Mouse (Mus musculus) forebrain, embryonic 16.5 days (tissue): Measurements from ENCODE around the gene Cd36. TPM values are rescaled to one million over a fixed set of nuclear protein-coding genes. Genes with fewer than 3 reads are reported as not detected.
"Not testable (repeated sequence)": the region's sequence is repeated elsewhere in the genome, so short reads cannot be mapped to it uniquely, and the experiment has no call there.

Experiments
- ATAC-seq: fragments of 200-750 bp; cut with Nextera tagmentation; 2 replicates; pipeline ENCODE4 v1.8.0; 2017; ENCODE audit warnings: mild to moderate bottlenecking, moderate library complexity
- H3K27ac ChIP-seq: fragments of 300-500 bp; sonication (generic); 2 replicates; pipeline ENCODE4 v1.5.1; 2014; ENCODE audit warnings: low read length, control low read depth
- H3K27me3 ChIP-seq: fragments of 300-500 bp; sonication (generic); replicated peaks from 2 replicates; pipeline ENCODE4 v1.6.1; 2014; ENCODE audit warnings: low read length; ENCODE audit not compliant: control insufficient read depth, insufficient read depth
- H3K36me3 ChIP-seq: fragments of 300-500 bp; sonication (generic); 2 replicates; pipeline ENCODE4 v1.6.1; 2014; ENCODE audit not compliant: control insufficient read depth, insufficient read depth
- H3K4me1 ChIP-seq: fragments of 300-500 bp; sonication (generic); replicated peaks from 2 replicates; pipeline ENCODE4 v1.6.1; 2014; ENCODE audit warnings: low read length; ENCODE audit not compliant: control insufficient read depth, insufficient read depth
- H3K4me2 ChIP-seq: fragments of 300-500 bp; sonication (generic); 2 replicates; pipeline ENCODE4 v1.6.1; 2014; ENCODE audit warnings: mild to moderate bottlenecking, low read length, control low read depth
- H3K4me3 ChIP-seq: fragments of 300-500 bp; sonication (generic); replicated peaks from 2 replicates; pipeline ENCODE4 v1.5.1; 2014; ENCODE audit warnings: mild to moderate bottlenecking, low read length, control low read depth
- H3K9ac ChIP-seq: fragments of 300-500 bp; sonication (generic); replicated peaks from 2 replicates; pipeline ENCODE4 v1.6.1; 2014; ENCODE audit warnings: low read depth, low read length, control low read depth
- H3K9me3 ChIP-seq: fragments of 300-500 bp; sonication (generic); 2 replicates; pipeline ENCODE4 v1.6.1; 2016; ENCODE audit warnings: low read length; ENCODE audit not compliant: control insufficient read depth
- WGBS: fragments of 180-500 bp; shearing (Covaris S2); extraction: QIAGEN DNeasy Blood & Tissue Kit; methylation state at CpG from one replicate; pipeline ENCODE4 v1.1.7; 2014; 5-methylcytosine and 5-hydroxymethylcytosine counted together
- polyA plus RNA-seq: library from polyadenylated mRNA; unstranded; fragments of >200 nt; fragmentation: Nextera tagmentation; extraction: Ambion mirVana; gene quantifications from 2 replicates; pipeline ENCODE4 v1.2.1, GENCODE M21; 2015

Cd36 gene
- polyA plus RNA-seq, 1 experiment from 2014 or later, result 0.87 TPM

DNA sequence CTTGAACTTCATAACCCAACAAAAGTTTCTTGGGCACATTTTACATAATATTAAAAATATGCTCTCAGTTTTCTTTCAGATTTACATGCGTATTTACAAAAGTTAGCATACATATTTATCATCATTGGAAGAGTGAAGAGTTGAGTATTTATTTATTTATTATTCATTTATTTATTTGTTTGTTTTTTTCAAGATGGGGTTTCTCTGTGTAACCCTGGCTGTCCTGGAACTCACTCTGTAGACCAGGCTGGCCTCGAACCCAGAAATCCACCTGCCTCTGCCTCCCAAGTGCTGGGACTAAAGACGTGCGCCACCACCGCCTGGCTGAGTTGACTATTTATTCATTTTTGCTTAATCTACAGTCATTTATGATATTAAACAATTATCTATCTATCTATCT is 9.0 kb upstream of the Cd36 start:
- WGBS, result 98% methylated on average over 5 of the region's 5 CpGs
- not testable (repeated sequence) for H3K27me3 ChIP-seq, H3K4me3 ChIP-seq, H3K4me1 ChIP-seq, H3K4me2 ChIP-seq, ATAC-seq, H3K9ac ChIP-seq, H3K9me3 ChIP-seq, H3K27ac ChIP-seq, H3K36me3 ChIP-seq

DNA sequence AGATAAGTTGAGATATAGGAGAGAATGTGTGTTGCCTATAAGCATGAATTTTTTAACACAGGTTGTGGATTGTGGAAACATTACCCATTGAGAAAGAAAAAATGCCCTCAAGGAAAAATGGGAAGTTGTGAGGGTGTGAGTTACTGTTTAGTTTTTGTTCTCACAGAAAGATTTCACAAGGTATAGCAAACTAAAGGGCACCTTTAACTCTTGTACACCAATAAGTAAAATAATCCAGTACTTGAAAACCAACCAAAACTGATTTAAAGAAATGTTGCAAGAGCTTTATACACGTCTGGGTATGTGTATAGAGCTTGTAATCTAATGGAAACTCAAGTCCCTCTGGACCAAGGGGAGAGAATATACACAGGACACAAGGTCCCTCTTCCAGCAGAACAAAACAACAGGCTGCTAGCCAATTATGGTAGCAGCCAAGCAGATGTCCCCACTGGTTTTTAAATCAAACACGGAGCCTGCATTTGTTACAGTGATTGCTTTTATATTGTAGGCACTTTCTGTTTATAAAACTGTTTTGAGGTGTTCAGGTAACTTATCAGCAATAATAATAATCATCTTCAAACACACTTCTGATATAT is 5.1 kb upstream of the Cd36 start:
- Histone ChIP-seq H3K4me3 (no peak overlapping the region), H3K4me1 (no peaks in the 10 kb centered on the region), H3K9me3 (no peaks in the 10 kb centered on the region), H3K4me2 (no peak overlapping the region), H3K27me3 (no peaks in the 10 kb centered on the region), H3K27ac (no peak overlapping the region), H3K9ac (no peak overlapping the region), H3K36me3 (no peaks in the 10 kb centered on the region)
- ATAC-seq, result no peak
- WGBS, result 63% methylated on average over 2 of the region's 2 CpGs

GRCm38 (mm10) chr5:17889291-17889690 is 690 bp upstream of the Cd36 start:
- no peak for ATAC-seq
- 76% methylated on average over 1 of the region's 1 CpGs for WGBS
- H3K4me3 ChIP-seq, result no peak overlapping the region
- no peaks in the 10 kb centered on the region for H3K36me3 ChIP-seq
- no peak overlapping the region for H3K9ac ChIP-seq
- H3K27ac ChIP-seq, result no peak overlapping the region
- no peaks in the 10 kb centered on the region for H3K4me1 ChIP-seq
- no peaks in the 10 kb centered on the region for H3K9me3 ChIP-seq
- H3K27me3 ChIP-seq, result no peaks in the 10 kb centered on the region
- H3K4me2 ChIP-seq, result no peak overlapping the region

DNA sequence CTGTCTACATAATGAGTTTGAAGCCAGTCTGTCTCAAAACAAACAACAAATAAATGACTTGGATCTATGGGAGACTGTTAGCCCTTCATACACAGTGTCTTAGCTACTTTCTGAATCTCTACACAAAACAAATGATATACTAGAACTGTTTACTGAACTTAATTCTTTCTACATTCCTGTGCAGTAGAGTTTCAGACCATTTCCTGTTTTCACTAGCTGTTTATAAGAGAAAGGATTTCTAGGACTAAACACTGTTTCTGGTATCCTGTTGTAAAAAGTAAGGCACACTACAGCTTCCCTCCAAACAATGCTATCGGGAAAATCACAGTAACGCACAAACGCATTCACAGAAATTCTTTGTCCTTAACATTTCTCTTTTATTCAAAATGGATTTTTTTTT is 2.2 kb downstream of the Cd36 start:
- Histone ChIP-seq H3K4me1 (no peaks in the 10 kb centered on the region), H3K4me2 (no peak overlapping the region), H3K27ac (no peak overlapping the region), H3K9me3 (no peaks in the 10 kb centered on the region), H3K27me3 (no peaks in the 10 kb centered on the region), H3K36me3 (no peaks in the 10 kb centered on the region), H3K9ac (no peak overlapping the region), H3K4me3 (no peak overlapping the region)
- ATAC-seq, result no peak
- 86% methylated on average over 3 of the region's 3 CpGs for WGBS

- H3K27me3 ChIP-seq, result no peaks in the 10 kb centered on the region
- H3K27ac ChIP-seq, result no peak overlapping the region
- H3K9ac ChIP-seq, result no peak overlapping the region
- no peak overlapping the region for H3K4me3 ChIP-seq
- WGBS, result 44% methylated on average over 3 of the region's 3 CpGs
- H3K9me3 ChIP-seq, result no peaks in the 10 kb centered on the region
- no peaks in the 10 kb centered on the region for H3K36me3 ChIP-seq
- H3K4me2 ChIP-seq, result no peak overlapping the region
- no peaks in the 10 kb centered on the region for H3K4me1 ChIP-seq
- no peak for ATAC-seq
These were observed 5.2 kb downstream of the Cd36 start for GRCm38 (mm10) chr5:17883357-17883875.

GRCm38 (mm10) chr5:17881542-17881896 is 7.1 kb downstream of the Cd36 start:
- no peaks in the 10 kb centered on the region for H3K4me1 ChIP-seq
- no peaks in the 10 kb centered on the region for H3K9me3 ChIP-seq
- no peak overlapping the region for H3K4me2 ChIP-seq
- H3K27me3 ChIP-seq, result no peaks in the 10 kb centered on the region
- no peak overlapping the region for H3K4me3 ChIP-seq
- H3K27ac ChIP-seq, result no peak overlapping the region
- WGBS, result 88% methylated on average over 2 of the region's 2 CpGs
- H3K36me3 ChIP-seq, result no peaks in the 10 kb centered on the region
- H3K9ac ChIP-seq, result no peak overlapping the region
- ATAC-seq, result no peak

DNA sequence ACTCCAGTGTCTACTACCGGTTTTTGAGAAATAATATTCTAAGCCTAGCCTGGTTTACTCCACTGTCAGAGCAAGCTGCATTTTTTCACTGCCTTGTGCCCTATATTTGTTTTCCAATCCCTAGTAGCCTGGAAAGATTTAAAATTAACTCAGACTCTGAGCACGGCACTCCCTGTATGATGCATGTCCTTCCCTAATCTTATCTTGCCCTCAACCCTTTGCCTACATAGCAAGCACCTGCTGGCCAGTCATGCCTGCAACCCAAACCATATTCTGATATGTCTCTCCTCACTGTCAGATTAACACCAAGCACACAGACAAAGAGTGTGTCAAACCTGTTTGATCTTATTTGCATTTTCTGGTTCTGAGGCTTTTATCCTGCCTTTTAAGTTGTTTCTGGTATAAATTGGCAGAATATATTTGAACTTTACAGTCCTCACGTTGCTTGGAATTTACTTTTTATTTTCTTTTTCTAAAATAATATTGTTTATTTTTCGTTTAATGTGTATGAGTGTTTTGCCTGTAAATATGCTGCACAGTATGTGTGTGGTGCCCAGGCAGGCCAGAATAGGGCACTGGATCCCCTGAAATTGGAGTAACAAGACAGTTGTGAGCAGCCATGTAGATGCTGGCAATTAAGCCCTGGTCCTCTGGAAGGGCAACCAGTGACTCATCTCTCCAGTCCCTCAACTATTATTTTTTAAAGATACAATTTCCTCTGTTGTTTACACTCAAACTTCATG is 7.6 kb downstream of the Cd36 start:
- H3K4me3 ChIP-seq, result no peak overlapping the region
- no peaks in the 10 kb centered on the region for H3K36me3 ChIP-seq
- no peak overlapping the region for H3K4me2 ChIP-seq
- ATAC-seq, result no peak
- 85% methylated on average over 4 of the region's 4 CpGs for WGBS
- H3K4me1 ChIP-seq, result no peaks in the 10 kb centered on the region
- H3K9ac ChIP-seq, result no peak overlapping the region
- no peaks in the 10 kb centered on the region for H3K27me3 ChIP-seq
- H3K9me3 ChIP-seq, result no peaks in the 10 kb centered on the region
- no peak overlapping the region for H3K27ac ChIP-seq

DNA sequence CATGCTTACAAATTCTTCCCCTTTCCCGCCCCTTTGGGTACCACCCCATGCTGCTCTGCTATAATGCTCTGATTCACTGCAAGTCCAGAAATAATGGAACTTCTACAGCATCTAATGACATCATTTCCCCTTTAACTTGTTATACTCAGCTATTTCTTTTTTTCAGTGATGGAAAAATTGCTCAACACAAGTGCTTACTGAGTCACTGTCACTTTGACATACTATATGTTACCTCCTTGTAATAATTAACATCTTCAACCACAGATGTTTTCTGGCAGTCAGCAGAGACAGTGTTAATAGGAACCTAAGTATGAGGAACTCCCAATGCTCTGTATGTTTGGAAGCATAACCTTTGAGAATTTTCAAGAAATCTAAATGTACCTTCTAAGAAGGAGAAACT is 8.7 kb downstream of the Cd36 start:
- WGBS, result 58% methylated on average over 1 of the region's 1 CpGs
- H3K27me3 ChIP-seq, result no peaks in the 10 kb centered on the region

DNA sequence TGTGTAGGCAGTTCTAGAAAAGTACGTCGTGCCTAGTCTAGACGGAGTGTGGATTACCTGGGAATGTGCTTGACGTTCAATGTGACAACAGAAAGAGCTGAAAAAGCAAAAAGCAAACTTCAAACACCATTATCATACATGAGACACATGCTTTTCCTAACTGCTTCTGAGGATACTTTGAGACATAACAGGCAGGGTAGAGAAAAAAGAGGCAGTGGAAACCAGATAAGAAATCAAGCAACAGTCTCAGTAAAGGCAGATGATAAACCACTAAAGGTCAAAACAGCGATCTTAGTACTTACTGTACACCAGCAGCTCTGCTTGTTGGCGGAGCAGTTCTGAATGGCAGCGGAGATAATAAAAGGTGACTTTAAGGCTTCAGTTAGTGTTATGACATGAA is 11.6 kb downstream of the Cd36 start:
- no peak overlapping the region for H3K4me3 ChIP-seq
- WGBS, result 90% methylated on average over 7 of the region's 7 CpGs
- no peaks in the 10 kb centered on the region for H3K36me3 ChIP-seq
- no peaks in the 10 kb centered on the region for H3K27me3 ChIP-seq
- no peak overlapping the region for H3K9ac ChIP-seq
- no peaks in the 10 kb centered on the region for H3K9me3 ChIP-seq
- H3K27ac ChIP-seq, result no peak overlapping the region
- H3K4me1 ChIP-seq, result no peaks in the 10 kb centered on the region
- no peak overlapping the region for H3K4me2 ChIP-seq
- ATAC-seq, result no peak

More for the DNA sequence above, 8.7 kb downstream of the Cd36 start:
- no peak overlapping the region for H3K4me2 ChIP-seq
- no peak for ATAC-seq
- H3K27ac ChIP-seq, result no peak overlapping the region
- H3K9me3 ChIP-seq, result no peaks in the 10 kb centered on the region
- H3K4me3 ChIP-seq, result no peak overlapping the region
- H3K4me1 ChIP-seq, result no peaks in the 10 kb centered on the region
- H3K9ac ChIP-seq, result no peak overlapping the region
- no peaks in the 10 kb centered on the region for H3K36me3 ChIP-seq
